Mouse (Mus musculus) forebrain, embryonic 16.5 days (tissue): ENCODE data around the gene Jmjd6. TPM values are rescaled to one million over a fixed set of nuclear protein-coding genes. Genes with fewer than 3 reads are reported as not detected.

Source experiments
- ATAC-seq: fragments of 200-750 bp; cut with Nextera tagmentation; 2 replicates; pipeline ENCODE4 v1.8.0; 2017; ENCODE audit warnings: mild to moderate bottlenecking, moderate library complexity
- H3K27ac ChIP-seq: fragments of 300-500 bp; sonication (generic); 2 replicates; pipeline ENCODE4 v1.5.1; 2014; ENCODE audit warnings: low read length, control low read depth
- H3K27me3 ChIP-seq: fragments of 300-500 bp; sonication (generic); replicated peaks from 2 replicates; pipeline ENCODE4 v1.6.1; 2014; ENCODE audit warnings: low read length; ENCODE audit not compliant: control insufficient read depth, insufficient read depth
- H3K36me3 ChIP-seq: fragments of 300-500 bp; sonication (generic); 2 replicates; pipeline ENCODE4 v1.6.1; 2014; ENCODE audit not compliant: control insufficient read depth, insufficient read depth
- H3K4me1 ChIP-seq: fragments of 300-500 bp; sonication (generic); replicated peaks from 2 replicates; pipeline ENCODE4 v1.6.1; 2014; ENCODE audit warnings: low read length; ENCODE audit not compliant: control insufficient read depth, insufficient read depth
- H3K4me2 ChIP-seq: fragments of 300-500 bp; sonication (generic); 2 replicates; pipeline ENCODE4 v1.6.1; 2014; ENCODE audit warnings: mild to moderate bottlenecking, low read length, control low read depth
- H3K4me3 ChIP-seq: fragments of 300-500 bp; sonication (generic); replicated peaks from 2 replicates; pipeline ENCODE4 v1.5.1; 2014; ENCODE audit warnings: mild to moderate bottlenecking, low read length, control low read depth
- H3K9ac ChIP-seq: fragments of 300-500 bp; sonication (generic); replicated peaks from 2 replicates; pipeline ENCODE4 v1.6.1; 2014; ENCODE audit warnings: low read depth, low read length, control low read depth
- H3K9me3 ChIP-seq: fragments of 300-500 bp; sonication (generic); 2 replicates; pipeline ENCODE4 v1.6.1; 2016; ENCODE audit warnings: low read length; ENCODE audit not compliant: control insufficient read depth
- WGBS: fragments of 180-500 bp; shearing (Covaris S2); extraction: QIAGEN DNeasy Blood & Tissue Kit; methylation state at CpG from one replicate; pipeline ENCODE4 v1.1.7; 2014; 5-methylcytosine and 5-hydroxymethylcytosine counted together
- polyA plus RNA-seq: library from polyadenylated mRNA; unstranded; fragments of >200 nt; fragmentation: Nextera tagmentation; extraction: Ambion mirVana; gene quantifications from 2 replicates; pipeline ENCODE4 v1.2.1, GENCODE M21; 2015

The Jmjd6 gene
- polyA plus RNA-seq, 1 experiment from 2014 or later: 71.2 TPM

- H3K36me3 ChIP-seq: peaks cover 20% of the 10 kb centered on the region
- no peaks in the 10 kb centered on the region for H3K27me3 ChIP-seq
- H3K4me3 ChIP-seq: no peak overlapping the region
- no peaks in the 10 kb centered on the region for H3K9me3 ChIP-seq
- no peak overlapping the region for H3K9ac ChIP-seq
- H3K27ac ChIP-seq: no peak overlapping the region
- H3K4me1 ChIP-seq: no peaks in the 10 kb centered on the region
- no peak for ATAC-seq
- no peak overlapping the region for H3K4me2 ChIP-seq
- 90% methylated on average over 9 of the region's 9 CpGs for WGBS
Measured at GRCm38 (mm10) chr11:116871538-116871937, 28.3 kb upstream of the Jmjd6 start.

- Histone ChIP-seq H3K9ac (no peak overlapping the region), H3K27me3 (no peaks in the 10 kb centered on the region), H3K4me2 (no peak overlapping the region), H3K4me3 (no peak overlapping the region), H3K36me3 (peaks cover 28% of the 10 kb centered on the region), H3K4me1 (no peaks in the 10 kb centered on the region), H3K9me3 (no peaks in the 10 kb centered on the region), H3K27ac (no peak overlapping the region)
- ATAC-seq: no peak
- WGBS: 93% methylated on average over 4 of the region's 4 CpGs
Measured at GRCm38 (mm10) chr11:116869641-116870040, 26.4 kb upstream of the Jmjd6 start.

- H3K4me3 ChIP-seq: no peak overlapping the region
- H3K9me3 ChIP-seq: no peaks in the 10 kb centered on the region
- 91% methylated on average over 8 of the region's 8 CpGs for WGBS
- no peaks in the 10 kb centered on the region for H3K4me1 ChIP-seq
- ATAC-seq: no peak
- no peaks in the 10 kb centered on the region for H3K27me3 ChIP-seq
- peaks cover 26% of the 10 kb centered on the region for H3K36me3 ChIP-seq
- no peak overlapping the region for H3K27ac ChIP-seq
- no peak overlapping the region for H3K4me2 ChIP-seq
- H3K9ac ChIP-seq: no peak overlapping the region
Measured at GRCm38 (mm10) chr11:116869223-116869622, 26.0 kb upstream of the Jmjd6 start.

- Histone ChIP-seq H3K4me2 (no peak overlapping the region), H3K4me3 (no peak overlapping the region), H3K27me3 (no peaks in the 10 kb centered on the region), H3K9ac (no peak overlapping the region), H3K27ac (no peak overlapping the region), H3K36me3 (peaks cover 21% of the 10 kb centered on the region), H3K9me3 (no peaks in the 10 kb centered on the region), H3K4me1 (no peaks in the 10 kb centered on the region)
- WGBS: 81% methylated on average over 3 of the region's 3 CpGs
- ATAC-seq: no peak
Measured at GRCm38 (mm10) chr11:116868129-116868528, 24.9 kb upstream of the Jmjd6 start.

- H3K27ac ChIP-seq: no peak overlapping the region
- no peaks in the 10 kb centered on the region for H3K9me3 ChIP-seq
- ATAC-seq: no peak
- no peaks in the 10 kb centered on the region for H3K4me1 ChIP-seq
- H3K4me3 ChIP-seq: no peak overlapping the region
- H3K27me3 ChIP-seq: no peaks in the 10 kb centered on the region
- 86% methylated on average over 12 of the region's 12 CpGs for WGBS
- peaks cover 29% of the 10 kb centered on the region for H3K36me3 ChIP-seq
- H3K4me2 ChIP-seq: no peak overlapping the region
- H3K9ac ChIP-seq: no peak overlapping the region
Measured at GRCm38 (mm10) chr11:116865945-116866585, 22.8 kb upstream of the Jmjd6 start.

GRCm38 (mm10) chr11:116864444-116864843 is 21.2 kb upstream of the Jmjd6 start:
- 91% methylated on average over 10 of the region's 10 CpGs for WGBS
- H3K27ac ChIP-seq: no peak overlapping the region
- H3K9me3 ChIP-seq: no peaks in the 10 kb centered on the region
- H3K4me1 ChIP-seq: no peaks in the 10 kb centered on the region
- H3K36me3 ChIP-seq: peaks cover 34% of the 10 kb centered on the region
- no peak overlapping the region for H3K9ac ChIP-seq
- H3K4me3 ChIP-seq: no peak overlapping the region
- no peak for ATAC-seq
- no peaks in the 10 kb centered on the region for H3K27me3 ChIP-seq
- H3K4me2 ChIP-seq: no peak overlapping the region

GRCm38 (mm10) chr11:116857183-116857850 is 14.1 kb upstream of the Jmjd6 start:
- no peak for ATAC-seq
- peaks cover 14% of the 10 kb centered on the region for H3K4me1 ChIP-seq
- no peak overlapping the region for H3K27ac ChIP-seq
- no peak overlapping the region for H3K9ac ChIP-seq
- peaks cover 20% of the 10 kb centered on the region for H3K36me3 ChIP-seq
- no peaks in the 10 kb centered on the region for H3K27me3 ChIP-seq
- WGBS: 87% methylated on average over 12 of the region's 12 CpGs
- no peaks in the 10 kb centered on the region for H3K9me3 ChIP-seq
- H3K4me2 ChIP-seq: no peak overlapping the region
- H3K4me3 ChIP-seq: no peak overlapping the region

- ATAC-seq: no peak
- no peaks in the 10 kb centered on the region for H3K27me3 ChIP-seq
- H3K4me3 ChIP-seq: peak overlapping the region; percentile 65
- peak overlapping the region; percentile 89 for H3K9ac ChIP-seq
- peak overlapping the region; percentile 57 for H3K4me2 ChIP-seq
- H3K4me1 ChIP-seq: peaks cover 23% of the 10 kb centered on the region
- peaks cover 10% of the 10 kb centered on the region; the same call in 1 of the 2 replicates for H3K36me3 ChIP-seq
- no peaks in the 10 kb centered on the region for H3K9me3 ChIP-seq
- no peak overlapping the region for H3K27ac ChIP-seq
- WGBS: 51% methylated on average over 10 of the region's 10 CpGs
Measured at GRCm38 (mm10) chr11:116854279-116854678, 11.0 kb upstream of the Jmjd6 start.

GRCm38 (mm10) chr11:116853512-116853928 is 10.3 kb upstream of the Jmjd6 start:
- peak overlapping the region; percentile 99 for H3K27ac ChIP-seq
- peak overlapping the region; percentile 58 for H3K4me2 ChIP-seq
- H3K9ac ChIP-seq: peak overlapping the region; percentile 89
- peaks cover 23% of the 10 kb centered on the region for H3K4me1 ChIP-seq
- ATAC-seq: peak; percentile 88
- H3K9me3 ChIP-seq: no peaks in the 10 kb centered on the region
- peaks cover 6% of the 10 kb centered on the region; the same call in 1 of the 2 replicates for H3K36me3 ChIP-seq
- H3K4me3 ChIP-seq: peak overlapping the region; percentile 65
- under 1% methylated on average over 36 of the region's 36 CpGs for WGBS
- H3K27me3 ChIP-seq: no peaks in the 10 kb centered on the region
